Mouse (Mus musculus): ENCODE results near the gene Commd6.

DNA sequence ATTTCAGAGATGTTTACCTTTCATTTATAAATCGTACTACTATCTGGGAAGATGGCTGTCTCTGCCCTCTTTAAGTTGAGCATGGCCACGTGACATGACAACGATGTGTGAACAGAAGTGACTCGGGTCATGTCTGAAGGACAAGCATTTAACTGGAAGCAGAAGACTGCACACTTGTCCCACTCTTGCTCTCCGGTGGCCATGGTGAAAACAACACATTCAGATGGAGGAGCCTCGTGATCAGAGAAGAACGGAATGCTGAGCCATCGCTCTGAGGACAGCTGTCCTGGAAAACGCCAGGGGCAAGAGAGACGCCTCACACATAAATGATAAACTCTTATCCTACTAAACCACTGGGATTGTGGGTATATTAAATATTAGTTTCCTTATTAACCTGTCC lies 29.8 kb downstream of the Commd6 start:
- TF ChIP-seq CTCF (IDR thresholded peaks at IDR 0.05; ENCODE audit: low read depth), result no peak
- no peak for TF ChIP-seq EP300 (IDR thresholded peaks at IDR 0.05; ENCODE audit: low read depth)
